Mouse (Mus musculus): ENCODE measurements around the gene Tmtc4.

Gene Tmtc4

DNA sequence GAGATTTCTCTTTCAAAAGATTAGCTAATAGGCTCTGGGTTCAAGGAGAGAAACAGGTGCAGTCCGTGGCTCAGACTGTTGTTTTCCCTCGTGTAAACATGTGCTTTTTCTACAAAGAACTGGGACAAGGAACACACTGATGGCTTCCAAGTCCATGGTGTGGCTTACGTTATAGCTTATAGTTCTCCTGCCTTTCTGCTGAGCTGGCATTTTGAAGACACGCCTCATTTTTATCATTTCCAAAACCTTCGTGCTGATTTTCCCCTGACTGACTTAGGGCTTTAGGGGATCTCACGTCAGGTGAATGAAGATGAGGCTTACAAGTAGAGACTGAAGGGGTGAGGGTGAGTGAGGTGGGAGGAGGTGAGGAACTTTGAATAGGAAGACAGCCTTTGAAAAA is 111.2 kb downstream of the Tmtc4 start:
- DNase-seq (ENCODE audit: extremely low spot score), result no peak

DNA sequence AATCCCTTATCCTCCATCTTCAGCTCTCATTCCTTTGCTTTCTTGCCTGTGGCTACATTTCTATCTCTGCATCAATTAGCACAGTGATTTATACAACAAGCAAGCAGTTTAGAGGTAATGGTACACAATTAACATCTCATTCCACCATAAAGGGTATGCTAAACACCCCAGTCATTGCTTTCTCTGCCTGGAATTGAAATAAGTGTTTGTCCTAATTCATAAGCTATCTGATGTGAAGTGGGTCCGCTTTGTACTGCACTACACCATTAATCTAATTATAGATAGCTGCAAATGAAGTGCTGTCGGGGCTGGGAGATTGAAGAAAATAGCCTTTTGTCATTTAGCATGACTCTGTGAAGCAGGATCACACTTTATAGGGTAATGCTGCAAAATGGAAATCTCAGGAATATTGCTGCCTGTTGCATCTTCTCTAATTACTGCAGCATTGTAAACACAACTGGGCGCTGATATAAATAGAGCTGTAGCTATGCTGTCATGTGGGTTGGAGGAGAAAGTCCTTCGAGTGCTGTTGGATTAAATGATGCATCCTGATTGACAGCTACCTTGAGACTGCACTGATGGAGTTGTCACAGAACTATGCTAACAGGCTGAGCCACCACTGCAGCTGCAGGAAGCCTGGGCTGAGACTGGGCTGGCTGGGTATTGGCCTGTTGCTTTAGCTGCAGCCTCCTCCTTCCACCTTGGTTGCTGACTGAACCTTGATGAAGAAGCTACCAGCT is 111.8 kb downstream of the Tmtc4 start:
- no peak for DNase-seq (ENCODE audit: extremely low spot score)

DNA sequence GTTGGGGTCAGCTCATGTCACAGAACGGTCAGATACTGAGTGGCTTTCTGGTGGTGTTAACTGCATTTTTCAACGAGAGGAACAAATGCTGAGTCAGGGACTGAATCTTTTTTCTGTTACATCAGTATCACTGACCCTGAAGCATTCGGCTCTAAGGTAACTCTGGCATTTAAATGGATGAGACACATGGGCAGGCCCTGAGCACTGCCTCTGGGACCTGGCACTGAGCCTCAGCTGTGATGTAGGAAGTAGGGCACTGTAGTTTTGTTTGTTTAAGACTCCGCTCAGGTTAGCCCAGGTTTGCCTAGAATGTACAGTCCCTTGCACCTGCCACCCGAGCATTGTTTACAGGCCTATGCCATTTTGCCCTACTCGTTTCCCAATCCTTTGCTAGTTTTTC is 114.0 kb downstream of the Tmtc4 start:
- DNase-seq (ENCODE audit: extremely low spot score), result no peak
